Comparison of ENCODE assay signal across 38 mouse cellular contexts in the genomic region with DNA sequence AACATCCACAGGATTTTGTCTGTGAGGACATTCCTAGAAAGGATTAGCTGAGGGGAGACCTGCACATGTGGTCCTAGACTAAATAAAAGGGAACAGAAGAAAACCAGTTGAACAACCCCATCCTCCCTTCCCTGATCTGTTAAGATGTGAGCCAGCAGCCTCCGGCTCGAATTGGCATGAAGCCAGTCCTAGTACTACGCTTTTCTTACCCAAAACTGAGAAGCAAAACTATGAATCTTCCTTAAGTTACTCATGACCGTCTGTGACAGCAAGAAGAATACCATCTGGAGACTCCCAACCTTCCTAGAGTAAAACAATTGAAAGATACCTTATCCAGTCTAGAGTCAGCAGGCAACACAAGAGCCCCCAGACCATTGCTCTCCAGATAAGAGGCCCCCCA. TPM values are rescaled to one million over a fixed set of nuclear protein-coding genes. Genes with fewer than 3 reads are reported as not detected.
A peak's percentile ranks its signal among the peaks of the same experiment; 100 is the strongest.
DNase-seq lines count a peak whose midpoint lies in the region; ATAC-seq and TF ChIP-seq lines count a peak whose summit lies in the region.
"Had no signal": no experiment of that assay in that cellular context is flagged by ENCODE, and none has a peak within 500 bp of the region (broad histone marks: within the 10 kb centered on the region; RNA-seq: fewer than 3 reads in every experiment).

No protein-coding gene starts in this region.

- H3K4me2 ChIP-seq in lung, postnatal 0 days (replicated peaks; ENCODE audit: low read depth, low read length), result no peak overlapping the region
- H3K4me2 ChIP-seq: forebrain, embryonic 13.5 days; heart, embryonic 13.5 days; hindbrain, embryonic 15.5 days; kidney, embryonic 15.5 days; liver, embryonic 15.5 days; midbrain, embryonic 15.5 days; neural tube, embryonic 15.5 days had no signal

- no peak for TF ChIP-seq CTCF in lung, postnatal 0 days (IDR thresholded peaks at IDR 0.05)
- no peak for TF ChIP-seq CTCF in lung, adult 2 months (IDR thresholded peaks at IDR 0.05; ENCODE audit: insufficient read depth, low read length)

- WGBS in lung, postnatal 0 days, result 37% methylated on average over 4 of the region's 4 CpGs
- WGBS in lung, adult 2 months, result 51% methylated on average over 4 of the region's 4 CpGs

- TF ChIP-seq EP300 in lung, postnatal 0 days (IDR thresholded peaks at IDR 0.05), result no peak

- no peaks in the 10 kb centered on the region for H3K9me3 ChIP-seq in lung, postnatal 0 days (ENCODE audit: low read length)
- H3K9me3 ChIP-seq: forebrain, embryonic 13.5 days; heart, embryonic 13.5 days; hindbrain, embryonic 10.5 days; hindbrain, embryonic 15.5 days; kidney, embryonic 15.5 days; liver, embryonic 15.5 days; midbrain, embryonic 15.5 days; neural tube, embryonic 15.5 days had no signal

- intact Hi-C loops in heart, postnatal 14 days (cut with DNase I), result no loop called here

- H3K9ac ChIP-seq in lung, postnatal 0 days (replicated peaks; ENCODE audit: low read depth), result no peak overlapping the region
- H3K9ac ChIP-seq: forebrain, embryonic 13.5 days; heart, embryonic 13.5 days; hindbrain, embryonic 15.5 days; kidney, embryonic 15.5 days; liver, embryonic 15.5 days; midbrain, embryonic 15.5 days; neural tube, embryonic 15.5 days had no signal

- ATAC-seq in lung, postnatal 0 days, result no peak
- ATAC-seq in inflammation-experienced regulatory T-cells, adult 6 months, result no peak
- ATAC-seq: forebrain, embryonic 13.5 days; midbrain, embryonic 15.5 days had no signal

- DNase-seq in heart, adult 11 months, result peak; percentile 54
- no peak for DNase-seq in heart, postnatal 14 days
- DNase-seq in layer of hippocampus, adult 9-11 months, result peak; percentile 30
- DNase-seq in layer of hippocampus, adult 11-12 months (ENCODE audit: low spot score), result no peak
- peak; percentile 5 for DNase-seq in lung, postnatal 0 days (ENCODE audit: low spot score)
- DNase-seq in lung, adult 2 months, result no peak
- DNase-seq in adipocyte (ENCODE audit: low spot score), result peak; percentile 7
- DNase-seq: adrenal gland, postnatal 25 days; cerebellum, adult 18-20 months; cerebellum, postnatal 14 days; gastrocnemius, postnatal 36 days; heart, postnatal 10 days; kidney, adult 18-20 months; kidney, postnatal 25 days; retina, postnatal 1 day; spleen, adult 18-20 months; thymus, postnatal 4 days had no signal

- H3K27ac ChIP-seq in lung, postnatal 0 days (ENCODE audit: low read length), result no peak overlapping the region
- H3K27ac ChIP-seq: forebrain, embryonic 13.5 days; heart, embryonic 13.5 days; hindbrain, embryonic 10.5 days; hindbrain, embryonic 15.5 days; kidney, embryonic 15.5 days; left cerebral cortex, adult 2 months; liver, embryonic 15.5 days; macrophage; midbrain, embryonic 15.5 days; neural tube, embryonic 15.5 days had no signal

- no peaks in the 10 kb centered on the region for H3K27me3 ChIP-seq in lung, postnatal 0 days (replicated peaks; ENCODE audit: insufficient read depth, low read length)
- H3K27me3 ChIP-seq: forebrain, embryonic 13.5 days; heart, embryonic 13.5 days; hindbrain, embryonic 15.5 days; kidney, embryonic 15.5 days; liver, embryonic 15.5 days; midbrain, embryonic 15.5 days; neural tube, embryonic 15.5 days had no signal

- no peak overlapping the region for H3K4me3 ChIP-seq in lung, postnatal 0 days (ENCODE audit: low read depth, low read length)
- no peak overlapping the region for H3K4me3 ChIP-seq in lung, adult 2 months (replicated peaks; ENCODE audit: extremely low read depth, low read depth, low read length)
- H3K4me3 ChIP-seq: forebrain, embryonic 13.5 days; heart, embryonic 13.5 days; hindbrain, embryonic 10.5 days; hindbrain, embryonic 15.5 days; kidney, embryonic 15.5 days; left cerebral cortex, adult 2 months; liver, embryonic 15.5 days; midbrain, embryonic 15.5 days; neural tube, embryonic 15.5 days had no signal

- no peaks in the 10 kb centered on the region for H3K36me3 ChIP-seq in lung, postnatal 0 days (ENCODE audit: insufficient read depth, low read length)
- H3K36me3 ChIP-seq: heart, embryonic 13.5 days; hindbrain, embryonic 10.5 days; hindbrain, embryonic 15.5 days; kidney, embryonic 15.5 days; liver, embryonic 15.5 days; midbrain, embryonic 15.5 days; neural tube, embryonic 15.5 days had no signal

- H3K4me1 ChIP-seq in lung, postnatal 0 days (ENCODE audit: insufficient read depth, low read depth, low read length), result no peaks in the 10 kb centered on the region
- H3K4me1 ChIP-seq in lung, adult 2 months (ENCODE audit: control insufficient read depth, insufficient read depth, low read length), result no peaks in the 10 kb centered on the region
- H3K4me1 ChIP-seq: forebrain, embryonic 13.5 days; heart, embryonic 13.5 days; hindbrain, embryonic 10.5 days; hindbrain, embryonic 15.5 days; kidney, embryonic 15.5 days; liver, embryonic 15.5 days; midbrain, embryonic 15.5 days; neural tube, embryonic 15.5 days had no signal

- no peak for TF ChIP-seq POLR2A in lung, adult 2 months (IDR thresholded peaks at IDR 0.05; ENCODE audit: borderline replicate concordance, extremely low read depth, low read depth, low read length)

RNA-seq across cellular contexts. Expression of gene Drd3, which starts 15.9 kb away (rescaled TPM):
- total RNA-seq in heart, postnatal 14 days (2021), result not detected
- polyA plus RNA-seq in lung, postnatal 0 days (2015; fragmentation: Nextera tagmentation; extraction: Ambion mirVana), result not detected in 2 replicates
- not detected in 2 replicates for polyA plus RNA-seq in lung, adult 2 months (2012; rRNA removed)
- not detected for polyA plus RNA-seq in inflammation-experienced regulatory T-cells, adult 6 months (2017; shearing (Covaris generic))
- total RNA-seq: adrenal gland, adult 18-20 months; adrenal gland, postnatal 25 days; gastrocnemius, adult 18-20 months; gastrocnemius, postnatal 36 days; heart, adult 8-10 months; heart, postnatal 10 days; liver, adult 2 months; megakaryocyte-erythroid progenitor cell, adult 5-6 weeks had no signal
- polyA plus RNA-seq: heart, embryonic 13.5 days; hindbrain, embryonic 10.5 days; hindbrain, embryonic 15.5 days; intestine, embryonic 14.5 days; kidney, embryonic 15.5 days; limb, embryonic 11.5 days; liver, adult 2 months; liver, embryonic 15.5 days; lung, embryonic 16.5 days; macrophage; midbrain, embryonic 15.5 days; neural tube, embryonic 15.5 days; testis, adult 2 months; thymus, postnatal 0 days had no signal

Comparison
In these comparisons a context has a peak if more than half of its experiments do, and no peak if none do; other contexts are left out.
1. DNase-seq: peak in heart, adult 11 months (single experiment), layer of hippocampus, adult 9-11 months (single experiment), lung, postnatal 0 days (single experiment) and adipocyte (single experiment); none in heart, postnatal 14 days (0 of 2), layer of hippocampus, adult 11-12 months (single experiment) and lung, adult 2 months (single experiment).